Mouse (Mus musculus): ENCODE measurements around the gene Rgl3.

Gene Rgl3

GRCm38 (mm10) chr9:21983911-21984310 is 5.3 kb downstream of the Rgl3 start:
- no peak for DNase-seq (ENCODE audit: low read depth)

GRCm38 (mm10) chr9:21978398-21979128 is 10.7 kb downstream of the Rgl3 start:
- DNase-seq (ENCODE audit: low read depth), result no peak

- peak; percentile 33 for DNase-seq (ENCODE audit: low read depth)
Observed at GRCm38 (mm10) chr9:21977972-21978371, 11.3 kb downstream of the Rgl3 start.

GRCm38 (mm10) chr9:21977331-21977730 is 11.9 kb downstream of the Rgl3 start:
- no peak for DNase-seq (ENCODE audit: low read depth)

- no peak for DNase-seq (ENCODE audit: low read depth)
Observed at GRCm38 (mm10) chr9:21976626-21977175, 12.5 kb downstream of the Rgl3 start.

- DNase-seq (ENCODE audit: low read depth), result no peak
Observed at GRCm38 (mm10) chr9:21969304-21969703, 19.9 kb downstream of the Rgl3 start.

- DNase-seq (ENCODE audit: low read depth), result no peak
Observed at GRCm38 (mm10) chr9:21968883-21969282, 20.4 kb downstream of the Rgl3 start.

GRCm38 (mm10) chr9:21963417-21963816 is 25.8 kb downstream of the Rgl3 start, which contains the start of gene Epor:
Epor (minus strand) TSS chr9:21963506.
- no peak for DNase-seq (ENCODE audit: low read depth)

GRCm38 (mm10) chr9:21962416-21963059 is 26.7 kb downstream of the Rgl3 start:
- no peak for DNase-seq (ENCODE audit: low read depth)

GRCm38 (mm10) chr9:21962010-21962409 is 27.2 kb downstream of the Rgl3 start:
- no peak for DNase-seq (ENCODE audit: low read depth)

- no peak for DNase-seq (ENCODE audit: low read depth)
Observed at GRCm38 (mm10) chr9:21961366-21961980, 27.8 kb downstream of the Rgl3 start.

- no peak for DNase-seq (ENCODE audit: low read depth)
Observed at GRCm38 (mm10) chr9:21960558-21961208, 28.6 kb downstream of the Rgl3 start.

GRCm38 (mm10) chr9:21960135-21960534 is 29.1 kb downstream of the Rgl3 start:
- DNase-seq (ENCODE audit: low read depth), result no peak

- DNase-seq (ENCODE audit: low read depth), result no peak
Observed at GRCm38 (mm10) chr9:21959244-21959643, 30.0 kb downstream of the Rgl3 start.

GRCm38 (mm10) chr9:21958372-21958771 is 30.9 kb downstream of the Rgl3 start:
- no peak for DNase-seq (ENCODE audit: low read depth)

- DNase-seq (ENCODE audit: low read depth), result peak; percentile 96
Observed at GRCm38 (mm10) chr9:21955570-21956281, 33.5 kb downstream of the Rgl3 start, which contains the start of gene Swsap1. Swsap1 (plus strand) TSS chr9:21955755.

GRCm38 (mm10) chr9:21955225-21955569 is 34.0 kb downstream of the Rgl3 start:
- DNase-seq (ENCODE audit: low read depth), result no peak

GRCm38 (mm10) chr9:21954635-21955034 is 34.6 kb downstream of the Rgl3 start:
- no peak for DNase-seq (ENCODE audit: low read depth)

GRCm38 (mm10) chr9:21953600-21953999 is 35.6 kb downstream of the Rgl3 start:
- DNase-seq (ENCODE audit: low read depth), result no peak

- no peak for DNase-seq (ENCODE audit: low read depth)
Observed at GRCm38 (mm10) chr9:21951977-21952376, 37.3 kb downstream of the Rgl3 start.

- peak; percentile 79 for DNase-seq (ENCODE audit: low read depth)
Observed at GRCm38 (mm10) chr9:21950322-21950721, 38.9 kb downstream of the Rgl3 start.

GRCm38 (mm10) chr9:21948790-21949189 is 40.5 kb downstream of the Rgl3 start:
- DNase-seq (ENCODE audit: low read depth), result no peak
